Mouse (Mus musculus): ENCODE measurements around the gene Cgnl1.

DNA sequence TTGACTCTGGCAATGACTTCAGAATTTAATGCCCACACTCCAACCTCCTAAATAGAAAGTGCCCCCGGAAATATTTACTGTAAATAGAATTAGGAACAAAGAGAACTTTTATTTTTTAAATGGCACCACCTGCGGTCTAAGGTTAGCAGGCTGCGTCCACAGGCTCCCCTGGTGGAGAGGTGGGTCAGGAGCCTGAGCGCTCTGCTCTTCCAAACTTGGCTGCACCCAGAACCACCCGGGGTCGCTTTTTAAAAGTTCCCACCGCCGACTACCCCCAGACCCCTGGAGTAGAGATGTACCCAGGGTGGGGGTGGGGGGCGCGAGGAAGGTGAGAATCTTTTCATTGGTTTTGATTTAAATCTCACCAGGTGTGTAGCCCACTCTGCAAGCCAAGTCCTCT, 918 bp downstream of the Cgnl1 start:
- TF ChIP-seq POLR2A (IDR thresholded peaks at IDR 0.05; ENCODE audit: control insufficient read depth, low read depth, low read length) (no peak), CTCF (IDR thresholded peaks at IDR 0.05; ENCODE audit: control insufficient read depth, insufficient read depth, insufficient replicate concordance, low read depth, low read length) (no peak)

Data from testis, adult 2 months (tissue).